Mouse (Mus musculus): Measurements from ENCODE around the gene Cbln3. TPM values are rescaled to one million over a fixed set of nuclear protein-coding genes. Genes with fewer than 3 reads are reported as not detected.

The Cbln3 gene
- total and polyA plus RNA-seq, 3 experiments = 0.17 to 0.26 (median 0.24) TPM

- Histone ChIP-seq H3K27ac (ENCODE audit: insufficient read depth, low read depth) (no peak overlapping the region), H3K4me1 (ENCODE audit: control insufficient read depth in 1 of 2, insufficient read depth in 2 of 2) (peaks cover 8 to 35% of the 10 kb centered on the region in 2 experiments), H3K9ac (ENCODE audit: insufficient read depth, low read depth) (no peak overlapping the region), H3K9me3 (replicated peaks; ENCODE audit: low read length) (peaks cover 10% of the 10 kb centered on the region), H3K4me3 (replicated peaks in 1 of 3; ENCODE audit: low read depth in 2 of 3, low read length in 2 of 3, poor library complexity in 1 of 3) (no peak overlapping the region), H3K79me2 (replicated peaks; ENCODE audit: control insufficient read depth, extremely low read depth, insufficient read depth, poor library complexity, severe bottlenecking) (no peaks in the 10 kb centered on the region), H3K4me2 (ENCODE audit: insufficient read depth, low read depth, poor library complexity, severe bottlenecking) (peak overlapping the region; percentile 3; the same call in 1 of the 2 replicates), H3K36me3 (replicated peaks in 1 of 2; ENCODE audit: control insufficient read depth in 1 of 2, insufficient read depth in 1 of 2, low read length in 1 of 2) (no peaks in the 10 kb centered on the region), H3K27me3 (replicated peaks) (peaks cover 9% of the 10 kb centered on the region)
- DNase-seq (ENCODE audit: extremely low read depth) = no peak
- dilution Hi-C loops (cut with MboI; ENCODE audit: extremely low pct_ligation_motif_present, extremely low pct_unique_long_range_greater_than_20kb, low sequenced_read_pairs) (no loop called here), in situ Hi-C loops (cut with MboI; ENCODE audit: low pct_ligation_motif_present, low pct_unique_long_range_greater_than_20kb, low sequenced_read_pairs) (loop anchor here (5.0 kb wide), 1 partner anchor 34 kb away; no protein-coding TSS in a partner anchor)
- TF ChIP-seq SMC3 (IDR thresholded peaks at IDR 0.05; ENCODE audit: low read depth, low read length) = no peak
- TF ChIP-seq RAD21 (IDR thresholded peaks at IDR 0.05; ENCODE audit: low read depth, low read length) = no peak
- no peak for TF ChIP-seq PAX5 (IDR thresholded peaks at IDR 0.05; ENCODE audit: low read length)
- TF ChIP-seq MAFK (IDR thresholded peaks at IDR 0.05; ENCODE audit: insufficient replicate concordance, low read length) = no peak
- TF ChIP-seq USF1 (IDR thresholded peaks at IDR 0.05; ENCODE audit: low read depth, low read length) = no peak
- no peak for TF ChIP-seq CHD1 (IDR thresholded peaks at IDR 0.05; ENCODE audit: low read depth, low read length)
- TF ChIP-seq GABPA (IDR thresholded peaks at IDR 0.05; ENCODE audit: insufficient replicate concordance, low read depth, low read length) = no peak
- TF ChIP-seq ZNF384 (IDR thresholded peaks at IDR 0.05; ENCODE audit: low read depth, low read length) = no peak
- no peak for TF ChIP-seq BHLHE40 (IDR thresholded peaks at IDR 0.05; ENCODE audit: low read depth, low read length)
- TF ChIP-seq NRF1 (IDR thresholded peaks at IDR 0.05; ENCODE audit: low read depth, low read length) = no peak
- TF ChIP-seq ZKSCAN1 (IDR thresholded peaks at IDR 0.05; ENCODE audit: borderline replicate concordance, low read depth, low read length) = no peak
- no peak for TF ChIP-seq MEF2A (IDR thresholded peaks at IDR 0.05; ENCODE audit: borderline replicate concordance, low read depth, low read length)
- no peak for TF ChIP-seq ZMIZ1 (IDR thresholded peaks at IDR 0.05; ENCODE audit: low read depth, low read length)
These were observed 10.9 kb downstream of the Cbln3 start for GRCm38 (mm10) chr14:55873242-55873713.

- Histone ChIP-seq H3K4me1 (ENCODE audit: control insufficient read depth in 1 of 2, insufficient read depth in 2 of 2) (peaks cover 13 to 42% of the 10 kb centered on the region in 2 experiments), H3K4me3 (replicated peaks in 1 of 3; ENCODE audit: low read depth in 2 of 3, low read length in 2 of 3, poor library complexity in 1 of 3) (no peak overlapping the region), H3K9me3 (replicated peaks; ENCODE audit: low read length) (peaks cover 10% of the 10 kb centered on the region), H3K4me2 (ENCODE audit: insufficient read depth, low read depth, poor library complexity, severe bottlenecking) (no peak overlapping the region), H3K27me3 (replicated peaks) (peaks cover 9% of the 10 kb centered on the region), H3K9ac (ENCODE audit: insufficient read depth, low read depth) (no peak overlapping the region), H3K36me3 (replicated peaks in 1 of 2; ENCODE audit: control insufficient read depth in 1 of 2, insufficient read depth in 1 of 2, low read length in 1 of 2) (no peaks in the 10 kb centered on the region), H3K27ac (ENCODE audit: insufficient read depth, low read depth) (no peak overlapping the region), H3K79me2 (replicated peaks; ENCODE audit: control insufficient read depth, extremely low read depth, insufficient read depth, poor library complexity, severe bottlenecking) (no peaks in the 10 kb centered on the region)
- TF ChIP-seq RCOR1 (conservative IDR thresholded peaks at IDR 0.05; ENCODE audit: low read depth, low read length) (no peak), JUN (IDR thresholded peaks at IDR 0.05; ENCODE audit: insufficient read depth, low read depth, low read length) (no peak), E2F4 (IDR thresholded peaks at IDR 0.05; ENCODE audit: insufficient replicate concordance, low read depth, low read length) (no peak), MAFK (IDR thresholded peaks at IDR 0.05; ENCODE audit: insufficient replicate concordance, low read length) (no peak), MAX (IDR thresholded peaks at IDR 0.05; ENCODE audit: low read length) (no peak), GABPA (IDR thresholded peaks at IDR 0.05; ENCODE audit: insufficient replicate concordance, low read depth, low read length) (no peak), USF2 (conservative IDR thresholded peaks at IDR 0.05; ENCODE audit: low read depth, low read length) (no peak), ELF1 (IDR thresholded peaks at IDR 0.05; ENCODE audit: low read depth, low read length) (no peak), MEF2A (IDR thresholded peaks at IDR 0.05; ENCODE audit: borderline replicate concordance, low read depth, low read length) (no peak), KAT2A (IDR thresholded peaks at IDR 0.05; ENCODE audit: insufficient replicate concordance, low read length) (no peak), JUND (conservative IDR thresholded peaks at IDR 0.05; ENCODE audit: low read depth, low read length) (no peak), TBP (conservative IDR thresholded peaks at IDR 0.05; ENCODE audit: low read depth, low read length) (no peak), POLR2AphosphoS2 (IDR thresholded peaks at IDR 0.05; ENCODE audit: low read depth, low read length) (no peak), CTCF (conservative IDR thresholded peaks at IDR 0.05 in 1 of 2, IDR thresholded peaks at IDR 0.05 in 1 of 2; ENCODE audit: low read depth in 2 of 2, low read length in 2 of 2) (no peak)
- in situ Hi-C loops (cut with MboI; ENCODE audit: low pct_ligation_motif_present, low pct_unique_long_range_greater_than_20kb, low sequenced_read_pairs) = loop anchor here (5.0 kb wide), 1 partner anchor 35 kb away; no protein-coding TSS in a partner anchor
- DNase-seq (ENCODE audit: extremely low read depth) = no peak
- dilution Hi-C loops (cut with MboI; ENCODE audit: extremely low pct_ligation_motif_present, extremely low pct_unique_long_range_greater_than_20kb, low sequenced_read_pairs) = no loop called here
These were observed 11.6 kb downstream of the Cbln3 start for GRCm38 (mm10) chr14:55872551-55872950.

Data from CH12.LX (cell line).